Mouse (Mus musculus): ENCODE results near the gene Dusp3. TPM values are rescaled to one million over a fixed set of nuclear protein-coding genes. Genes with fewer than 3 reads are reported as not detected.
A peak's percentile ranks its signal among the peaks of the same experiment; 100 is the strongest.

The Dusp3 gene
- total RNA-seq, 2 experiments from 2014 or later = 138 to 142 TPM

GRCm38 (mm10) chr11:101984054-101985025 is 2.5 kb downstream of the Dusp3 start, which contains the start of gene Cfap97d1:
Cfap97d1 (plus strand) TSS chr11:101984279.
- intact Hi-C loops (cut with DNase I) = loop anchor here (2.0 kb wide), 1 partner anchor 54 kb away; no protein-coding TSS in a partner anchor
- peak; percentile 96 to 98 for DNase-seq (ENCODE audit: extremely low spot score in 1 of 2, low spot score in 2 of 2)

GRCm38 (mm10) chr11:101983431-101983921 is 3.3 kb downstream of the Dusp3 start:
- intact Hi-C loops (cut with DNase I) = no loop called here

GRCm38 (mm10) chr11:101982981-101983411 is 3.8 kb downstream of the Dusp3 start:
- DNase-seq (ENCODE audit: extremely low spot score in 1 of 2, low spot score in 2 of 2) = no peak
- intact Hi-C loops (cut with DNase I) = no loop called here

More at GRCm38 (mm10) chr11:101983431-101983921, 3.3 kb downstream of the Dusp3 start:
- DNase-seq (ENCODE audit: extremely low spot score in 1 of 2, low spot score in 2 of 2) = no peak

- no peak for DNase-seq (ENCODE audit: extremely low spot score in 1 of 2, low spot score in 2 of 2)
- intact Hi-C loops (cut with DNase I) = no loop called here
These were observed 5.0 kb downstream of the Dusp3 start for GRCm38 (mm10) chr11:101981850-101982249.

- no peak for DNase-seq (ENCODE audit: extremely low spot score in 1 of 2, low spot score in 2 of 2)
- intact Hi-C loops (cut with DNase I) = no loop called here
These were observed 6.1 kb downstream of the Dusp3 start for GRCm38 (mm10) chr11:101980603-101981157.

GRCm38 (mm10) chr11:101979140-101979539 is 7.7 kb downstream of the Dusp3 start:
- no peak for DNase-seq (ENCODE audit: extremely low spot score in 1 of 2, low spot score in 2 of 2)
- intact Hi-C loops (cut with DNase I) = no loop called here

- intact Hi-C loops (cut with DNase I) = no loop called here
- no peak for DNase-seq (ENCODE audit: extremely low spot score in 1 of 2, low spot score in 2 of 2)
These were observed 9.9 kb downstream of the Dusp3 start for GRCm38 (mm10) chr11:101976949-101977348.

- no peak for DNase-seq (ENCODE audit: extremely low spot score in 1 of 2, low spot score in 2 of 2)
- intact Hi-C loops (cut with DNase I) = no loop called here
These were observed 11.9 kb downstream of the Dusp3 start for GRCm38 (mm10) chr11:101974923-101975322.

GRCm38 (mm10) chr11:101974181-101974580 is 12.6 kb downstream of the Dusp3 start:
- intact Hi-C loops (cut with DNase I) = no loop called here
- peak in 1 of 2 experiments; percentile 43 for DNase-seq (ENCODE audit: extremely low spot score in 1 of 2, low spot score in 2 of 2)

GRCm38 (mm10) chr11:101973496-101973895 is 13.3 kb downstream of the Dusp3 start:
- no peak for DNase-seq (ENCODE audit: extremely low spot score in 1 of 2, low spot score in 2 of 2)
- intact Hi-C loops (cut with DNase I) = no loop called here

GRCm38 (mm10) chr11:101972651-101973050 is 14.2 kb downstream of the Dusp3 start:
- no peak for DNase-seq (ENCODE audit: extremely low spot score in 1 of 2, low spot score in 2 of 2)
- intact Hi-C loops (cut with DNase I) = no loop called here

GRCm38 (mm10) chr11:101972097-101972496 is 14.7 kb downstream of the Dusp3 start:
- DNase-seq (ENCODE audit: extremely low spot score in 1 of 2, low spot score in 2 of 2) = no peak
- intact Hi-C loops (cut with DNase I) = no loop called here

GRCm38 (mm10) chr11:101971410-101971809 is 15.4 kb downstream of the Dusp3 start:
- DNase-seq (ENCODE audit: extremely low spot score in 1 of 2, low spot score in 2 of 2) = no peak
- intact Hi-C loops (cut with DNase I) = no loop called here

- intact Hi-C loops (cut with DNase I) = no loop called here
- DNase-seq (ENCODE audit: extremely low spot score in 1 of 2, low spot score in 2 of 2) = no peak
These were observed 17.0 kb downstream of the Dusp3 start for GRCm38 (mm10) chr11:101969835-101970234.

- intact Hi-C loops (cut with DNase I) = loop anchor here (1.0 kb wide), 1 partner anchor 47 kb away; no protein-coding TSS in a partner anchor
- peak; percentile 83 to 85 for DNase-seq (ENCODE audit: extremely low spot score in 1 of 2, low spot score in 2 of 2)
These were observed 18.0 kb downstream of the Dusp3 start for GRCm38 (mm10) chr11:101968791-101969190.

- intact Hi-C loops (cut with DNase I) = loop anchor here (1.0 kb wide), 1 partner anchor 47 kb away; no protein-coding TSS in a partner anchor
These were observed 18.5 kb downstream of the Dusp3 start for GRCm38 (mm10) chr11:101968311-101968710.

GRCm38 (mm10) chr11:101966965-101967614 is 19.7 kb downstream of the Dusp3 start, which contains the start of gene Sost:
Sost (minus strand) TSS chr11:101967015.
- no peak for DNase-seq (ENCODE audit: extremely low spot score in 1 of 2, low spot score in 2 of 2)
- intact Hi-C loops (cut with DNase I) = no loop called here

More at GRCm38 (mm10) chr11:101968311-101968710, 18.5 kb downstream of the Dusp3 start:
- DNase-seq (ENCODE audit: extremely low spot score in 1 of 2, low spot score in 2 of 2) = no peak

GRCm38 (mm10) chr11:101965553-101965952 is 21.3 kb downstream of the Dusp3 start:
- DNase-seq (ENCODE audit: extremely low spot score in 1 of 2, low spot score in 2 of 2) = no peak
- intact Hi-C loops (cut with DNase I) = no loop called here

- DNase-seq (ENCODE audit: extremely low spot score in 1 of 2, low spot score in 2 of 2) = no peak
- intact Hi-C loops (cut with DNase I) = loop anchor here (5.0 kb wide), 1 partner anchor 152 kb away; no protein-coding TSS in a partner anchor
These were observed 22.2 kb downstream of the Dusp3 start for GRCm38 (mm10) chr11:101964647-101965046.
